Mouse (Mus musculus) heart, adult 18-20 months (tissue): Measurements from ENCODE around the gene Dctn2. TPM values are rescaled to one million over a fixed set of nuclear protein-coding genes. Genes with fewer than 3 reads are reported as not detected.

Experiments used
- DNase-seq, 2 experiments: peaks; one replicate each; pipeline ENCODE4 v3.0.0; 2021 to 2022; ENCODE audit warnings: mixed read lengths in 1 of 2
- total RNA-seq, 2 experiments: library from RNA; stranded (reverse); gene quantifications; 2 replicates each; pipeline ENCODE4 v1.2.3; 2021

Dctn2 gene
- total RNA-seq, 2 experiments from 2014 or later = 139 to 146 TPM

DNA sequence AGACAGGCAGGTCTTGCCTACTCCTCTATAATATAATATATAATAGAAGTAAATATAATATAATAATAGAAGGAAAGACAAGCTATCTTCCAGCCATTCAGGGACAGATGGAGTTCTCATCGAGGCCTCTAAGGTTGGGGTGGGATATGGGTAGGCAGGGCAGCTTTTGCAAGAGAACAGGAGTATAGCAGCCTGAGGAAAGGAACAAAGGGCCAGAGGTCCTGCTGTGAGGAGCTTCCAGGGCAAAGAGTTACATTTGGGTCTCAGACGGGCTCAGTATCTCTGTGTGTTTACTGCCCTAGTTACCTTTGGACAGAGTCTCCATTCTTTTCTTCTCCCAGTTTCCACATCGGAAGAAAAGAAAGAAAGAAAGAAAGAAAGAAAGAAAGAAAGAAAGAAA is 2.5 kb upstream of the Dctn2 start:
- DNase-seq = no peak

DNA sequence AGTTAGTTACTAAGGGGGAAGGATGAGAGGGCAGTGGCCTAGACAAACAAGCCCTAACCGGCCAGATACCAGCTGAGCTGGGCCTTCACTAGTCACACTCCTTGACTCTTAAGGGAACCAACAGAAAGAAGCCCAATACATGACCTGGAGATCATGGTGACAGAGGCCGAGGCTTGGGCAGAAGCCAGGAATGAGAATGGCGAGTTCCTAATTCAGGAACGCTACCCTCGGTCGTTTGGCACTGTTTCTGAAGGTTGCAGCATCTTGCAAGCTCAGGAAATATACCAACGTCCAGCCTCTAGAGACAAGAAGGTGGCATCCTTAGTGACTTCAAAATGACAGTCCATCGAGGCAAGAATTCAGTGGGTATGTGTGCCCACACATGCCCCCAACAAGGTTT is 1.8 kb upstream of the Dctn2 start:
- DNase-seq = no peak

GRCm38 (mm10) chr10:127264971-127265370 is 1.2 kb upstream of the Dctn2 start:
- DNase-seq = no peak

- no peak for DNase-seq
Measured at GRCm38 (mm10) chr10:127265727-127266111, 449 bp upstream of the Dctn2 start.

DNA sequence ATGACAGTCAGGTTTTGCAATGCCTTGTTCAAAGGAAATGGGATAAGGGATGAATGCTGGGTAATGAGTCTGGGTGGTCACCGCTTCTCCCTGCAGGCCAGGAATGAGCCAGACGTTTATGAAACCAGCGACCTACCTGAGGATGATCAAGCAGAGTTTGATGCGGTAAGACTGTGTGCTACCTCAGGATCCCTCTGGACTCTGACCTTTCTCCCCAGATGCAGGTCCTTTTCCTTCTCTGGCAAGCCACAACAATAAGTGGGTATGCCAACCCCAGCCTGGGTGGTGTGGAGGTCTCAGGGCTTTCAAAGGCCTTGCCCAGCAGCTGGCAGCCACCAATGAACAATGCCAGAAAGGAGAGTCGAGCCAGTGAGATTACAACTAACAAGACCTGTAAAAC is 1.1 kb downstream of the Dctn2 start:
- DNase-seq = no peak

GRCm38 (mm10) chr10:127268401-127268800 is 2.2 kb downstream of the Dctn2 start:
- DNase-seq = peak; percentile 53 to 76

- no peak for DNase-seq
Measured at GRCm38 (mm10) chr10:127269036-127269435, 2.9 kb downstream of the Dctn2 start.

DNA sequence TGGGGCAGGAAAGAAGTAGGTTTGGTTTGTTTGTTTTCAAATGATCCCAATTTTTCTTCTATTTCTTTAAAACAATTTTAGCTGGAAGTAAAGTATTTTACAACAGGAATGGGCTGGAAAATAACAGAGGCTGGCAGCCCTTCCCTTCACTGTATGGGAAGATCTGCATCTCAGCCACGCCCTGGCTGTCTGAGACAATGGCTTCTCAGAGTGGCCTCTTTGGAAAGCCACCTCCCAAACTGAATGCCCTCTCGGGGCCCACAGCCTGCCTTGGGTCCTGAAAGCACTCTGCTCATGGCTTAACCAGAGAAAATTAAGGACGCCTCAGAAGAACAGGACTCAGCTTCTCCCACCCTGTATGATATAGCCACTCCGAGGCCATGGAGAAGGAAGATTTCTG is 3.7 kb downstream of the Dctn2 start:
- no peak for DNase-seq

DNA sequence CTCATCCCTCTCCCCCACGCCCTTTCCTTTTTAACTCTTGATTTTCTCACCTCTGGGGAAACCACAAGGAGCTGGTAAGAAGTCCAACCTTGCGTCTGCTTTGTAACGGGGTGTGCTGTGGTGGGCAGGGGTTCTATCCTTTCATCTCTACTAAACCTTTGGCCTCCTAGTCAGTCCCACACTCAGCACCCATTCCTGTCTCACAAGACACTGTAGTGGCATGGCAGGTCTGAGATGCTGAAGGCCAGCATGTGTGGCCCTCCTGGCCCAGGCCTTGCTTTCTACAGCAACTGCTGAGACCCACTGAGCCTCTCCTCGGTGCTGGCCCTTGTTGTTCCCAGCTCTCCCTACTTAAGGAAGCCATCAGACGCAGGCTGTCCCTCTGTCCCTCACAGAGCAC is 6.2 kb downstream of the Dctn2 start:
- DNase-seq = no peak

DNA sequence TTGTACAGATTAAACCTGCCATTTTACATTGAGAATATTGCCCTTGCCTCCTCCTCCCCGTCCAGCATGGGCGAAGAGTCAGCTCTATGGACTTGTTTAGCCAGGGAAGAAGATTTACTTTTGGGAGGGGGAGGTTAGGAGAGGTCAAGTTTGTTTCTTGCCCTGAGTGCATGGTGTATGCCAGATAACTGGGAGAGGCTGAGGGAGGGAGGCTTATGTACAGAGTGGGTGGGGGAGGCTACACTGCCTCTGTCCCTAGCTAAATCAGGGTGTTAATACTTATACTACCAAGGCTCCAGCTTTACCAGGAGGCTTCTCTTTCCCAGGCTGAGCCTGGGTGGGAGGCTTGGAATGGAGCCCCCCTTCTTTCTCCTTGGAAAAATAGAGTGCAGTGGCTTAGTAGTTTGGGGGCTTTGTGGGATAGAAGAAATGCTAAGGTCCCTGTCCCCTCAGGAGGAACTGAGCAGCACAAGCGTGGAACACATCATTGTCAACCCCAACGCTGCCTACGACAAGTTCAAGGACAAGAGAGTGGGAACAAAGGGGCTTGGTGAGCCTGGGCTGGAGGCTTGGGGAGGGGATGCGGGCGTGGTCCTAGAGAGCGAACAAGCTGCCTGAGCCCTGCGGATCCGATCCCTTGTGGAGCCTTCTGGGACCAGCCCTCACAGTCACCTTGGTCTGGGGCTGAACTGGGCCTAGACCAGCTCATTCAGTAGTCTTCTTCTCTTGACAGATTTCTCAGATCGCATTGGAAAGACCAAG is 8.3 kb downstream of the Dctn2 start:
- DNase-seq = no peak

GRCm38 (mm10) chr10:127279730-127280129 is 13.6 kb downstream of the Dctn2 start:
- DNase-seq = no peak

GRCm38 (mm10) chr10:127281316-127281715 is 15.1 kb downstream of the Dctn2 start:
- no peak for DNase-seq

DNA sequence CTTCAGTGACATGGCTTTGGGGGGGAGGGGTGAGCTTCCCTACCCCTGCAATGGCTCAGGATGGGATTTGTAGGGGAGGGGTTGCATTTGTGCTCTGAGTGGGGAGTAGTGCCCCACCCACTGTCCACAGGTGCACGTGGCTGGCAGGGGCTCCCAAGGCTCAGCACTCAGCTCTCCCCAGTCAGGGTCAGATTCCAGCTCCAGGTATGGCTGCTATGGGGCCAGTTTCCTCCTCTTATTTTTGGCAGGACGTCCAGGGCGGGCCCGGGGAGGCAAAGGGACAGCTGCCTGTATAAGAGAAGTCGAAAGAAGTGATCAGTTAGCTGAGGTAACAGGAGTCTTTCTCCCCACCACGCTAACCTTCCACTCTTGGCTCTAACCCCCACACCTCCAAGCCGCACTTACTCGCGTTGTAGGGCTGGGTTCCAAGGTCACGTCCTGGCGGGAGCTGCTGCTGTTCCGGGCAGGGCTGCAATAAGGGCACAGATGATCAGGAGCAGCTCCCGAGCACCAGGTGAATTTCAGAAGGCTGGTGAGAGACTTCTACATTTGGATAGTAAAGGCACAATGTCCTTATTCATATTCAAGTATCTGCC is 16.6 kb downstream of the Dctn2 start:
- DNase-seq = no peak

- DNase-seq = no peak
Measured at GRCm38 (mm10) chr10:127284105-127284622, 18.0 kb downstream of the Dctn2 start.

DNA sequence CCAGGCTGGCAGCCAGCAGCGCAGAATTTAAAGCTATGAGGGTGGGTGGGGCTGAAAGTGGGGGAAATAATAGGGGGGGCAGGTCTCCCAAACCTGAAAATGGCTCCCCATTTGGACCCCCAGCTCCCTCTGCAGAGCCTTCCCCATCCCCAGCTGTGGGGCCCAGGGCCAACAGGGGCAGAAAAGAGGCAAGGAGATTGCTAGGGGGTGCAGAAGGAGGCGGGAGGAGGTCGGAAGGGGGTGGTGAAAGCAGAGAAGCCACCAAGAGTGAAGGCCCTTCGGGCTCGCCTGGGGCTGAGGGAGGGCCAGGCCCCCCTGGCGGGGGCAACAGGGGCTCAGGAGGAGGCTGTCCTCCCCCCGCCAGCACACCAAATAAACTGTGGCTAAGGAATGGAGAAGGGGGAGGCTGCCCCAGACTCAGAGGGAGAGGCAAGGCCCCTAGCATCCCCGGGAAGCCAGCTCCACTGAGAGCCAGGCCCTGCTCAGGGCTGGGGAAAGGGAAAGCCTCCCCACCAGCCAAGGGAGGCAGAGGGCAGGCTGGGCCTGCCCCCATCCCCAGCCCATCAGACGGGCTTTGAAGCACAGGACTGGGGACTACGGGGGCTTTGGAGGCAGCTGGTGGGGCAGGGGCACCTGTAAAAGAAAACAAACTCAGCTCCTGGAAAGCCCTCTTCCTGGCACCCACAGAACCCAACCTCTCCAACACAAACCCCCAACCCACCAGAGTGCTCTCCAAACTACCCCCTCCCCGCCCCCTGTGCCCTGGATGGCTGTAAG is 18.7 kb downstream of the Dctn2 start:
- DNase-seq = no peak

DNA sequence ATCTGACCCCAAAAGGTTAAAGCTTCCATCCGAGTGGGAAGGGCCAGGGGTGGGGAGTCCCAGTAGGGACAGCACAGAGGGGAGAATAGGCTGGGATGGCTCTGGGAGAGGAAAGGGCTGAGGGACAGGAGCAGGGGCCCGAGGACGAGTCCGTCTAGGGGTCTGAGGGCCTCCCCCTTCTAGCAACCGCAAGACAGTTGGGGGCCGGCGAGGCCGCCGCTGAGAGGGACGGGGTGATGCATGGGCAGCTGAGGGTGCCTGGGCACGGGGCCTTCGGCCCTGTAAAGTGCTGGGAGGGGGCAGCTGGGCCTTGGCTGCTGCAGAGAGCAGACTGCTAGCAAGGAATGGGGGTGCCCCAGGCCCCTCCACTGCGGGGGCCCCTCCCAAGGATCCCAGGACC is 19.5 kb downstream of the Dctn2 start:
- no peak for DNase-seq

DNA sequence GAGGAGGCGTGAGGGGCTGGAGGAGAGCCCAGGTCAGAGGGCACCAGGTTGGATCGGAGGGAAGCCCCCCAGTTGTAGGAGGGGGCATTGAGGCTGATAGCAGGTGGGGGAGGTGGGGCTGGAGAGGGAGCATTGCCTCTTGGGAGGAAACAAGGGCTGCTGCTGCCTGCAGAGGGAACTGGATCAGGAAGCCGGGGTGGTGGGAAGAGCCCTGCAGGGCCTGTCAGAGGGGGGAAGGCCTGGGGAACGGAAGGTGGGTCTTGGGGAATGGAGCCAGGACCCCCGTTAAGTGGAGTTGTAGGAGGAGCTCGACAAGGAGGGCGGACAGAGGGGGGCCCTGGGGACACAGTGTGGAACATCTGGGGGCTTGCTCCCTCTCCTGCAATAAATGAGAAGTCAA is 20.0 kb downstream of the Dctn2 start:
- no peak for DNase-seq

GRCm38 (mm10) chr10:127286730-127287129 is 20.6 kb downstream of the Dctn2 start:
- DNase-seq = no peak

- no peak for DNase-seq
Measured at GRCm38 (mm10) chr10:127287271-127287935, 21.2 kb downstream of the Dctn2 start.

DNA sequence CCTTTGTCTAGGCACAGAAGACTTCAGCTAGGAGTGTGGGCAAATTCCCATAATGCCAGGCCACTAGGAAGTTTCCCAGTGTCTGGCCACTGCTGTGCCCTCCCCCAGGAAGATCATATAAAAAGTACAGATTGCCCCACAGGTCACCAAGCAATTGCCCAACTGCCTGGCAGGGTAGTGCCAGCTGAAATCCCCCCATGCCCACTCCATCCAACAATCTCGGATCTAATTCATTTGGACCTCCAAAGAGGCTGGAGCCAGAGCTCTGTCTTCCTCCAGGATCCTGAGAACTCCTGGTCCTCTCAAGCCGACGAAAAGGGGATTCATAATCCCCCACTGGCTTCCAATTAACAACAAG is 21.7 kb downstream of the Dctn2 start:
- DNase-seq = no peak

DNA sequence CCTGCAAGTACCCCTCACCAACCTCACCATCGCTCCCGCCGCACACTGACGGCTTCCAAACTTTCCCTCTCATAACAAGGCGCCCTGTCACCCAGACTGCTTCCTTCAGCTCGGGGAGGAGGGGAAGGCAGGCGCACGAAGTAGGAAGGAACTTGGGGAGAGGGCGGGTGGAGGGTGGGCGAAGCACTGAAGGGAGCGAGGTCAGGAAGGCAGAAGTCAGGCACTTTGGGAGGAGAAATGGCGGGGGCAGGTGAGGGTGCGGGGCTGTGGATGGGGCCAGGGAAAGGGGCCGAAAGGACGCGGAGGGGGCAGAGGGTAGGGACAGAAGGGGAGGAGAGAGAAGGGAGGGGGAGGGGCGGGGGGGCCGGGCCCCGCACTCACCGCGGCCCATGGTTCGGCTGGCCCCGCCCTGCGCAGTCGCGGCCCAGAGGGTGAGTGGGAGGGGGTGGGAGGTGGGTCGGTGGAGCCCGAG is 22.2 kb downstream of the Dctn2 start:
- peak; percentile 73 to 74 for DNase-seq

GRCm38 (mm10) chr10:127288800-127289572 is 22.8 kb downstream of the Dctn2 start, which contains the start of gene Mbd6:
Gene Mbd6 (minus strand): TSS chr10:127289018.
- DNase-seq = peak; percentile 93 to 94
